Mouse (Mus musculus) lung, postnatal 14 days (tissue): ENCODE results near the gene Rcc1.

Source experiments
- DNase-seq: peaks from one replicate; pipeline ENCODE4 v3.0.0; 2021

Gene Rcc1

GRCm38 (mm10) chr4:132353481-132353885 is at the start of gene Rcc1:
Gene Rcc1 (minus strand): TSS chr4:132353605.
- peak; percentile 91 for DNase-seq

- DNase-seq = no peak
Observed at GRCm38 (mm10) chr4:132401016-132401415, 47.6 kb upstream of the Rcc1 start.

GRCm38 (mm10) chr4:132398863-132399262 is 45.5 kb upstream of the Rcc1 start:
- peak; percentile 29 for DNase-seq

GRCm38 (mm10) chr4:132398045-132398774 is 44.8 kb upstream of the Rcc1 start:
- peak; percentile 84 for DNase-seq

GRCm38 (mm10) chr4:132397120-132397519 is 43.7 kb upstream of the Rcc1 start:
- DNase-seq = no peak

- DNase-seq = no peak
Observed at GRCm38 (mm10) chr4:132396251-132396650, 42.8 kb upstream of the Rcc1 start.

GRCm38 (mm10) chr4:132391063-132391740 is 37.8 kb upstream of the Rcc1 start:
- DNase-seq = no peak

GRCm38 (mm10) chr4:132389302-132389701 is 35.9 kb upstream of the Rcc1 start:
- DNase-seq = no peak

- DNase-seq = no peak
Observed at GRCm38 (mm10) chr4:132387617-132388016, 34.2 kb upstream of the Rcc1 start.

GRCm38 (mm10) chr4:132386846-132387245 is 33.4 kb upstream of the Rcc1 start:
- DNase-seq = no peak

GRCm38 (mm10) chr4:132385771-132386410 is 32.5 kb upstream of the Rcc1 start:
- DNase-seq = no peak

GRCm38 (mm10) chr4:132383455-132383854 is 30.1 kb upstream of the Rcc1 start:
- no peak for DNase-seq

- no peak for DNase-seq
Observed at GRCm38 (mm10) chr4:132382296-132382695, 28.9 kb upstream of the Rcc1 start.

GRCm38 (mm10) chr4:132380965-132381616 is 27.7 kb upstream of the Rcc1 start:
- no peak for DNase-seq

- DNase-seq = no peak
Observed at GRCm38 (mm10) chr4:132373820-132374219, 20.4 kb upstream of the Rcc1 start.

- DNase-seq = peak; percentile 32
Observed at GRCm38 (mm10) chr4:132369953-132370750, 16.7 kb upstream of the Rcc1 start.

- no peak for DNase-seq
Observed at GRCm38 (mm10) chr4:132367480-132368201, 14.2 kb upstream of the Rcc1 start.

GRCm38 (mm10) chr4:132365450-132366060 is 12.2 kb upstream of the Rcc1 start:
- peak; percentile 69 for DNase-seq

GRCm38 (mm10) chr4:132363487-132363886 is 10.1 kb upstream of the Rcc1 start:
- DNase-seq = no peak

- DNase-seq = no peak
Observed at GRCm38 (mm10) chr4:132359510-132359909, 6.1 kb upstream of the Rcc1 start.

GRCm38 (mm10) chr4:132356170-132356569 is 2.8 kb upstream of the Rcc1 start:
- peak; percentile 51 for DNase-seq
